Comparison of ENCODE assay signal across 8 mouse cellular contexts in genomic region chr4:140581730-140582389, GRCm38 (mm10).
A peak's percentile ranks its signal among the peaks of the same experiment; 100 is the strongest.
DNase-seq lines count a peak whose midpoint lies in the region; ATAC-seq and TF ChIP-seq lines count a peak whose summit lies in the region.

No protein-coding gene starts in this region.

- intact Hi-C loops in gastrocnemius, postnatal 14 days (cut with DNase I; ENCODE audit: low total_unique reads) = no loop called here

- no peaks in the 10 kb centered on the region for H3K9me3 ChIP-seq in forebrain, postnatal 0 days (ENCODE audit: low read length)
- H3K9me3 ChIP-seq in forebrain, embryonic 16.5 days (ENCODE audit: control insufficient read depth, low read length) = no peaks in the 10 kb centered on the region
- H3K9me3 ChIP-seq in megakaryocyte, embryonic 14.5 days = no peaks in the 10 kb centered on the region

- H3K9ac ChIP-seq in forebrain, postnatal 0 days = no peak overlapping the region
- no peak overlapping the region for H3K9ac ChIP-seq in forebrain, embryonic 16.5 days (replicated peaks; ENCODE audit: low read depth, low read length)

- no peak overlapping the region for H3K4me2 ChIP-seq in forebrain, postnatal 0 days (ENCODE audit: low read depth)
- H3K4me2 ChIP-seq in forebrain, embryonic 16.5 days (ENCODE audit: low read length) = no peak overlapping the region

- no peak for TF ChIP-seq CTCF in forebrain, postnatal 0 days (IDR thresholded peaks at IDR 0.05; ENCODE audit: low read depth)

- no peak overlapping the region for H3K27ac ChIP-seq in forebrain, postnatal 0 days (ENCODE audit: low read depth, low read length)
- H3K27ac ChIP-seq in forebrain, embryonic 16.5 days (ENCODE audit: low read length) = no peak overlapping the region

- H3K27me3 ChIP-seq in forebrain, postnatal 0 days (ENCODE audit: insufficient read depth, low read length) = no peaks in the 10 kb centered on the region
- no peaks in the 10 kb centered on the region for H3K27me3 ChIP-seq in forebrain, embryonic 16.5 days (replicated peaks; ENCODE audit: control insufficient read depth, insufficient read depth, low read length)
- peaks cover 47% of the 10 kb centered on the region for H3K27me3 ChIP-seq in megakaryocyte, embryonic 14.5 days (replicated peaks)

- H3K4me1 ChIP-seq in forebrain, postnatal 0 days (ENCODE audit: insufficient read depth) = no peaks in the 10 kb centered on the region
- peaks cover 9% of the 10 kb centered on the region; the same call in 1 of the 2 replicates for H3K4me1 ChIP-seq in forebrain, embryonic 16.5 days (replicated peaks; ENCODE audit: control insufficient read depth, insufficient read depth, low read length)
- peaks cover 84% of the 10 kb centered on the region for H3K4me1 ChIP-seq in megakaryocyte, embryonic 14.5 days

- peak; percentile 33 for ATAC-seq in forebrain, postnatal 0 days
- no peak for ATAC-seq in forebrain, embryonic 16.5 days
- no peak for ATAC-seq in erythroid progenitor cell, adult 5-6 weeks (replicated peaks; ENCODE audit: low FRiP score, poor library complexity, severe bottlenecking)

- peaks cover 56% of the 10 kb centered on the region for H3K36me3 ChIP-seq in forebrain, postnatal 0 days (ENCODE audit: insufficient read depth)
- H3K36me3 ChIP-seq in forebrain, embryonic 16.5 days (ENCODE audit: control insufficient read depth, insufficient read depth) = peaks cover 9% of the 10 kb centered on the region
- H3K36me3 ChIP-seq in megakaryocyte, embryonic 14.5 days (replicated peaks; ENCODE audit: low read length) = peaks cover 9% of the 10 kb centered on the region

- no peak for DNase-seq in forebrain, postnatal 0 days
- DNase-seq in adipocyte (ENCODE audit: low spot score) = peak; percentile 52
- DNase-seq in gastrocnemius, postnatal 14 days = peak; percentile 77
- DNase-seq in kidney, adult 8-10 months = peak; percentile 18 to 23
- no peak for DNase-seq in spleen, adult 12 weeks (ENCODE audit: low spot score)

- H3K4me3 ChIP-seq in forebrain, postnatal 0 days (ENCODE audit: low read depth, low read length) = no peak overlapping the region
- no peak overlapping the region for H3K4me3 ChIP-seq in forebrain, embryonic 16.5 days (replicated peaks; ENCODE audit: low read length)
- peak overlapping the region; percentile 88 for H3K4me3 ChIP-seq in megakaryocyte, embryonic 14.5 days (replicated peaks)

- WGBS in forebrain, postnatal 0 days = 59% methylated on average over 23 of the region's 23 CpGs
- WGBS in forebrain, embryonic 16.5 days = 64% methylated on average over 23 of the region's 23 CpGs

Comparison
In these comparisons a context has a peak if more than half of its experiments do, and no peak if none do; other contexts are left out.
1. DNase-seq: peak in adipocyte (single experiment), gastrocnemius, postnatal 14 days (single experiment) and kidney, adult 8-10 months (2 of 2); none in forebrain, postnatal 0 days (single experiment) and spleen, adult 12 weeks (single experiment).